Mouse (Mus musculus): ENCODE data around the gene Nop14.

DNA sequence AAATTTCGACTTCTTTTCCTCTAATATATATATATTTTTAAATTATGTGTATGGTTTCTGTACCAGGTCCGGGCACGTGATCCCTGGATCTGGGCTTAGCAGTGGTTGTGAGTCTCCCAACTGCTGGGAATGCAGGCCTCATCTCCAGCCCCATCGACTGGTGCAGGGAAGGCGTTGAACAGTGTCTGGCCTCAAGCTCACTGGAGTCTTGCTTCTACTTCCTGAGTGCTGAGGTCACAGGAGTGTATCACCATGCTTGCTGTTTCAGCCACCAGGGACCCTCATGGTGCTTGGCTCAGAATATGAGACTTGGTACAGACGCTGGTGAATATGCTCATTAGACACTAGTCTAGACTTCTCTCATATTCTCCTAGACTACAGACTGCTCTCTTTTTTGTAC, 67.3 kb downstream of the Nop14 start:
- no peak for TF ChIP-seq CTCF (IDR thresholded peaks at IDR 0.05; ENCODE audit: low read depth, low read length)
- no peak for TF ChIP-seq POLR2A (IDR thresholded peaks at IDR 0.05; ENCODE audit: borderline replicate concordance, low read depth, low read length)
